Mouse (Mus musculus) layer of hippocampus, adult 18-20 months (tissue): Measurements from ENCODE around the gene Dusp21. TPM values are rescaled to one million over a fixed set of nuclear protein-coding genes. Genes with fewer than 3 reads are reported as not detected.

Experiments
- DNase-seq, 2 experiments: peaks; one replicate each; pipeline ENCODE4 v3.0.0; 2022; ENCODE audit warnings: low spot score in 2 of 2
- long read RNA-seq: library from polyadenylated mRNA; stranded (forward); transcript quantifications from one replicate; pipeline ENCODE4 v2.0.0, GENCODE M21; 2021
- total RNA-seq, 2 experiments: library from RNA; stranded (reverse); gene quantifications; 2 replicates each; pipeline ENCODE4 v1.2.3; 2021

The Dusp21 gene
- total RNA-seq, result not detected
- long read RNA-seq, result 0 reads

GRCm38 (mm10) chrX:18145557-18145956, at the start of gene Dusp21:
Gene Dusp21, plus strand, starts transcription at chrX:18145857.
- no peak for DNase-seq

DNA sequence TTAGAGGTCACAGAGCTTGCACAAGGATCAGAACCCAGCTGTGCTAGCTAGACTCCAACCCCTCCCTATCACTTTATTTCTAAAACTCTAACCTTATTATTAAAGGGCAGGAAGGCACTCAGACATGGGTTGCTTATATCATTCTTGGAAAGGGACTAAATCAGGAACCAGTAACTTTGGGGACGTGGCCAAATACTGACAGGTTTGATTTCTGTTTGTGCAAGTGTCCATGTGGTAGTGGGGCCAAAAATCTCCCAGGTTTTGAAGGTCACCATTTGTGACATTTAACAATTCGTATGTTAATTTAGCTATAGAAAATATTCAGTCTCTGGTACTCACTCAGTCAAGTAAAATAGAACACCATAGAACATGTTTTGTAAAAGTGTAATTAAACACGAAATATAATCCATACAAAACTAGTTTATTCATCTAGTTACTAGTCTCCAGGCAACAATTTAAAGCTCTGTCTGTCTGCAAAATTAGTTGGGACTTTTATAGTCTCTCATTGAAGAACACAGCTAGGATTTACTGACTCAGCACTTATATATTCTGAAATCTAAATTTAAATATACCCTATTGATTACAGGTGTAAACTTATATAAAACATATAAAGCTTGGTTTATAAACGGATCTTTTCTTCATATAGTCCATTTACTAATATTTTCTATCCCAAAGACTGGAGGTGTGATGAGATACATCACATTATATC, 15.2 kb downstream of the Dusp21 start:
- DNase-seq, result no peak

DNA sequence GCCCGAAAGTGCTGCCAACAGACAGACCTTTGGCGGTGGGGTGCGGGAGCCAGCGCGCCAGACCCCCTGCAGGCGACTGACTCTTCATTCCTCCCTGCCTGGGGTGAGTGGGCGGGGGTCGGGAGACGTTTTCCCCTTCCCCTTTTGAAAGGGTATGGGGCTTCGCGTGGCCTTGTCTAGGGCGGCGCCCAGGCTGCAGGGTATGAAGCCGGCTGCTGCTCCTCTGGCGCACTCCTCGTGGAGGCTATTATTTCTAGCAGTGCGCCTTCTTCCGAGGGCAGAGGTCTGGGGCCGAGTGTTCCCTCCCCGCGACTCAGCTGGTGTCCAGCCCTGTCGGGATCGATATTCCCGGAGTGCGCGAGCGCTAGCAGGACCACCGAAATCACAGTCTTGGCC, 16.1 kb downstream of the Dusp21 start:
- DNase-seq, result peak in 1 of 2 experiments; percentile 35

DNA sequence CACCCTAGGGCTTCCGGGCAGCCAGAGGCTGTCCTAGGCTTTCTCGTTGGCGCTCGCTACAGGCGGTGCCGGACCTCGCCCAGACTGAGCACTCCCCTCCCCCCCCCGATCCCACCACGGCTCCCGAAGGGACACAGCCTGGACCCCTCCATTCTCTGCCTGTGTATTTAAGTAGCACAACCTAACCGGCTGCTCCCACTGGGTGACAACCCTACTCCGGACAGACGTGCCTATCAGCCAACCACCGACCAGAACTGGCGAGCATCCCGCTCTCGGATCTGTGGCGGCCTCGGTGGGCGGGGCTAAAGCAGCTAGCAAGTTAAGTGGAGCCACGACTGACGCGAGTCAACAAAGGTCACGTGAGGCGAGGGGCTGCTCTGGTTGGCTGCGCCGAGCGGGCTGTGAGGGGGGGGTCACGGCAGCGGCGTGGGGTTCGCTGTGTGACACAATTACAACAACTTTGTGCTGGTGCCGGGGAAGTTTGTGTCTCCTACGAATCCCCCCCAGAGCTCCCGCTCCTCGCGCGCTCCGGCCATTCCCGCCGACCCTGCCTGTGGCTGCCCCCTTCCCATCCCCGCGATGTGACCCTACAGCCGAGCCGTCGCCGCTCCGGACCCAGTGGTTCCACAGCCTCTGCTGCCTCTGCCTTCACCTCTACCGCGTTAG, 16.7 kb downstream of the Dusp21 start, which contains the start of gene Kdm6a:
Gene Kdm6a, plus strand, starts transcription at position 384 of the 666 bp plus-strand sequence.
- DNase-seq, result peak; percentile 98 to 100

- DNase-seq, result peak; percentile 48 to 57
Observed at GRCm38 (mm10) chrX:18162861-18163731, 17.4 kb downstream of the Dusp21 start.

- DNase-seq, result peak in 1 of 2 experiments; percentile 19
Observed at GRCm38 (mm10) chrX:18163917-18164624, 18.4 kb downstream of the Dusp21 start.

DNA sequence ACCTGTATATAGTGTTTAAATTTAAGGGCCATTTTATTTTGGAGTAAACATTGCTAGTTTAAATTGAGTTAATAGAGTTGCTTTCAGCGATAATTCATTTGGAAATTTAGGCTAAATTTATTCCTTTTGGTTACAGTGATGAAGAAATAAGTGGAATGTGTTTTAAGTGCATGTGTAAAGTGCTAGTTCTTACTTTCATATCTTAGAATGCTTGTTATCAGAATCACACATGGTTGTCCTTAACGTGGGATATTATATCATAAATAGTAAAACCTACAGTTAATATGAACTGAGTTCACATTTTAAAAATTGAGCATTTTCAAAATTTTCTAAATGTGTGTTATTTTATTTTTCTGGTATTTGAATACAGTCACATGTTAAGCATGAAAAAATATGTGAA, 19.5 kb downstream of the Dusp21 start:
- DNase-seq, result no peak

DNA sequence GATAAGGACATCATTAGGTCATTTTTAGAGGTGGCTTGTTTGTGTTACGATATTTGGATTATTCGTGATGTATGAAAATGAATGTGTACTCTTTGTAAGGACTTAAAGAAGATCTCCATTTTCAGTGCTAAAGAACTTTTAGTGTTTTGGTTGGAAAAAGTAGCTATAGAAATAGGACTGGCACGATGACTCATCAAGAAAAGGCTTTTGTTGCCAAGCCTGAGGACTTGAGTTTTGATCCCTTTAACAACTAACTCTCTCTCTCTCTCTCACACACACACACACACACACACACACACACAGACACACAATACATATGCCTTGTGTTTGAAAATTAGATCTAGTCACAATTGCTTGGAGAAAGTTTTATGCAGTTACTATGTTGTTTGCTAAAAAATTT, 21.3 kb downstream of the Dusp21 start:
- DNase-seq, result no peak

GRCm38 (mm10) chrX:18168940-18169339, 23.3 kb downstream of the Dusp21 start:
- no peak for DNase-seq

DNA sequence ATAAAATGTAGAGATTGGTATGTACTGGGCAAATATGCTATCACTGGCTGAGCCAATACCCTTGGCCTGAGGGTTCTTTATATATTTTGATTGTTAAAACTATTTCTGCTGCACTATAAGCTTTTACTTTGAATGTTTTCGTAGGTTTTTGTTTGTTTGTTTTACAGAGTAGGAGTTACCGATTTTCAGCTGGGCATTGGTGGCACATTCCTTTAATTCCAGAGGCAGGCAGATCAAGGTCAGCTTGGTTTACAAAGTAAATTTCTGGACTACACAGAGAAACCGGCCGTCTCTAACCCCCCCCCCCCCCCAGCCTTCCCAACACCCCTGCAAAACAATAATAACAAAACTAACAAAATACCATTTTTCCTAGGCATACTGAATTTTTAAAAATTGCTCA, 29.2 kb downstream of the Dusp21 start:
- DNase-seq, result no peak

GRCm38 (mm10) chrX:18177803-18178202, 32.1 kb downstream of the Dusp21 start:
- DNase-seq, result no peak

DNA sequence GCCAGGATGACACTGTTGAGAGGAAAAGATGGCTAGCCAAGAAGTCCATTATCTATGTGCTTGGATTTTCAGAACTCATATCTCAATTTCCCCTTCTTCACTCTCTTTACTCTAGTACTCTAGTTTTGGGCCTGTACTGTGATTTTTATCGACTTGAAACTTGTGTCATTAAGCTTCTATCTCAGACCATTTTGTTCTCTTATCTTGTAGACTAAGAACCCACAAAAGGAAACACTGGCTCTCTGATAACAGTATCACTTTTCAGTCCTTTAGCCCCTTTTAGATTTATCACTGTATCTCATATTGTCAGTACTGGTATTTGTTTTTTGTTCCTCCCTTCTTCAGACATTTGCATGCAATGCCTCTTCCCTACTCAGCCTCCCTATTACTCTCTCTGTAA, 33.8 kb downstream of the Dusp21 start:
- DNase-seq, result no peak

- DNase-seq, result no peak
Observed at GRCm38 (mm10) chrX:18187203-18187602, 41.5 kb downstream of the Dusp21 start.

GRCm38 (mm10) chrX:18188293-18188692, 42.6 kb downstream of the Dusp21 start:
- no peak for DNase-seq

Other genes starting within 250 kb of the Dusp21 start
- 10 to 100 TPM; 37.5 to 69.9 TPM for gene Kdm6a, start 16.7 kb downstream of the Dusp21 start, total RNA-seq